Mouse (Mus musculus): ENCODE measurements around the gene Exph5.

- TF ChIP-seq CTCF (IDR thresholded peaks at IDR 0.05; ENCODE audit: low read depth) (no peak), EP300 (IDR thresholded peaks at IDR 0.05; ENCODE audit: low read depth) (no peak)
Measured at GRCm38 (mm10) chr9:53409427-53409826, 108.0 kb downstream of the Exph5 start.
